Mouse (Mus musculus): Measurements from ENCODE around the gene Tango6.

- TF ChIP-seq POLR2A (IDR thresholded peaks at IDR 0.05; ENCODE audit: low read depth, low read length) (no peak), CTCF (IDR thresholded peaks at IDR 0.05; ENCODE audit: extremely low read depth, insufficient read length, insufficient replicate concordance, low read depth, low read length) (no peak)
These were observed 210.1 kb downstream of the Tango6 start for GRCm38 (mm10) chr8:106892806-106893451.
